Mouse (Mus musculus) stomach, embryonic 16.5 days (tissue): ENCODE data around the gene Atox1. TPM values are rescaled to one million over a fixed set of nuclear protein-coding genes. Genes with fewer than 3 reads are reported as not detected.

Experiments
- ATAC-seq: fragments of 200-750 bp; cut with Nextera tagmentation; 2 replicates; pipeline ENCODE4 v1.8.0; 2017; ENCODE audit warnings: moderate number of reproducible peaks, moderate TSS enrichment; ENCODE audit not compliant: insufficient read depth, low FRiP score
- H3K27ac ChIP-seq: fragments of 300-500 bp; sonication (generic); 2 replicates; pipeline ENCODE4 v1.5.1; 2014; ENCODE audit warnings: low read length
- H3K27me3 ChIP-seq: fragments of 300-500 bp; sonication (generic); 2 replicates; pipeline ENCODE4 v1.6.1; 2014; ENCODE audit warnings: low read length, control low read depth, mixed read lengths; ENCODE audit not compliant: control insufficient read depth, insufficient read depth
- H3K36me3 ChIP-seq: fragments of 300-500 bp; sonication (generic); 2 replicates; pipeline ENCODE4 v1.6.1; 2014; ENCODE audit warnings: low read length; ENCODE audit not compliant: control insufficient read depth, insufficient read depth
- H3K4me1 ChIP-seq: fragments of 300-500 bp; sonication (generic); 2 replicates; pipeline ENCODE4 v1.6.1; 2014; ENCODE audit warnings: low read length, control low read depth, mixed read lengths; ENCODE audit not compliant: control insufficient read depth, insufficient read depth
- H3K4me2 ChIP-seq: fragments of 300-500 bp; sonication (generic); 2 replicates; pipeline ENCODE4 v1.6.1; 2014; ENCODE audit warnings: low read depth, low read length, mixed read lengths
- H3K4me3 ChIP-seq: fragments of 300-500 bp; sonication (generic); replicated peaks from 2 replicates; pipeline ENCODE4 v1.5.1; 2014; ENCODE audit warnings: mild to moderate bottlenecking, low read length
- H3K9ac ChIP-seq: fragments of 300-500 bp; sonication (generic); 2 replicates; pipeline ENCODE4 v1.6.1; 2014; ENCODE audit warnings: low read length
- H3K9me3 ChIP-seq: fragments of 300-500 bp; sonication (generic); replicated peaks from 2 replicates; pipeline ENCODE4 v1.6.1; 2016; ENCODE audit warnings: low read length, control low read depth; ENCODE audit not compliant: control insufficient read depth
- WGBS: fragments of 180-500 bp; shearing (Covaris S2); extraction: QIAGEN DNeasy Blood & Tissue Kit; methylation state at CpG from one replicate; pipeline ENCODE4 v1.1.7; 2014; 5-methylcytosine and 5-hydroxymethylcytosine counted together
- polyA plus RNA-seq: library from polyadenylated mRNA; unstranded; fragments of >200 nt; fragmentation: Nextera tagmentation; extraction: Ambion mirVana; gene quantifications from 2 replicates; pipeline ENCODE4 v1.2.1, GENCODE M21; 2015

Atox1 gene
- 421 and 424 TPM in 2 replicates for polyA plus RNA-seq

DNA sequence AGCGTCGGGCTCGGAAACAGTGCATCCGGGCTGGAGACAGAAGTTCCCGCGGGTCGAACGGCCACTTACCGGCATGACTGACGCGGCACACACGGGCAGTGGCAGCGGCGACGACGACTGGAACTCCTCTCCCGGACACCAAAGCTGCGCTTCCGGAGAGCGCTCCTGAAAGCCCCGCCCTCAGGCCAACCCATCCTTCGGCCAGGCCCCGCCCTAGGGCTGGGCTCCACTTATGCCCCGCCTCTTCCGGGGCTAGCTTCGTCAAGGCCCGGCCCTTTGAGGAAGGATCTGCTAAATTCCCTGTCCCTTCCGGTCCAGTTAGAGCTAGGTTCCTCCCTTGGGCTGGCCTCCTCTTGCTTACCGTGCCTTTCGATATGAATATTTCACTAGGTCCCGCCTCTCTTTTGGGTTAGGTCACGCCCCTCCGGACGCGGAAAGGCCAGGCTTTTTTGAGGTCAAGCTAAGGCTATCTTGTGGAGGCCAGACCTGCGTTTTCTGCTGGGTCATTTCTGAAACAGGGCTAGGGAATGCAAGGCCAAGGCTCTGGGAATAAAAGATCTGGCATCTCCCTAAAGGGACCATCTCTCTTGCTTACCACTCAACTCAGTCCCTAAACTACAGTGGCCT lies at the start of gene Atox1:
Gene Atox1, minus strand, starts transcription at position 221 of the 627 bp plus-strand sequence.
- peak within 1 kb of the TSS; percentile 78 for H3K9ac ChIP-seq
- peak within 1 kb of the TSS; percentile 70 for H3K4me3 ChIP-seq
- ATAC-seq: peak; percentile 98
- no peaks in the 10 kb centered on the region for H3K9me3 ChIP-seq
- no peaks in the 10 kb centered on the region for H3K27me3 ChIP-seq
- whole genome bisulfite sequencing: under 1% methylated on average over 36 of the region's 36 CpGs
- H3K27ac ChIP-seq: peak within 1 kb of the TSS; percentile 92
- H3K36me3 ChIP-seq: no peaks in the 10 kb centered on the region
- H3K4me2 ChIP-seq: peak within 1 kb of the TSS; percentile 86
- peaks cover 17% of the 10 kb centered on the region for H3K4me1 ChIP-seq

DNA sequence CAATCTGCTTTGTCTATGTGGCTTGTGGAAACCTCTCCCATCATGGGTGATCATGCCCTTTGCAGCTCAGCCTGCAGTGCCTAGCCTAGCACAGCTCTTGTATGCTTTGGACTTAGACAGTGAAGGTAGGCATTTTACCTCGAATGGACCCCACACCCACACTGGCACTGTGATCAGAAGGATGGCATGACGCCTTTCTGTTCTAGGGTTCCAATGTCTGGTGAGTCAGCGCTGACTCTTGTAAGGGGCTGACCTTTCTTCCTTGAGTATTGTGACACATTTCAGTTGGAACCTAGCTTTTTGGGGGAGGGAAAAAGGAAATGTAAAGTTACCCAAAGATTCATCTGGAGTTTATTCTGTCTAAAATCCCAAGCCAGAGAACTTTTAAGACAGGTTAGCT lies 44.4 kb upstream of the Atox1 start:
- no peak for ATAC-seq
- no peak overlapping the region for H3K4me3 ChIP-seq
- no peaks in the 10 kb centered on the region for H3K27me3 ChIP-seq
- H3K9ac ChIP-seq: no peak overlapping the region
- H3K4me1 ChIP-seq: 0 out of 2 replicates have a peak, but pooled peaks cover 3% of the 10 kb centered on the region
- H3K9me3 ChIP-seq: no peaks in the 10 kb centered on the region
- no peak overlapping the region for H3K27ac ChIP-seq
- H3K4me2 ChIP-seq: no peak overlapping the region
- WGBS: 77% methylated on average over 3 of the region's 3 CpGs
- H3K36me3 ChIP-seq: 0 out of 2 replicates have a peak, but pooled peaks cover 9% of the 10 kb centered on the region

DNA sequence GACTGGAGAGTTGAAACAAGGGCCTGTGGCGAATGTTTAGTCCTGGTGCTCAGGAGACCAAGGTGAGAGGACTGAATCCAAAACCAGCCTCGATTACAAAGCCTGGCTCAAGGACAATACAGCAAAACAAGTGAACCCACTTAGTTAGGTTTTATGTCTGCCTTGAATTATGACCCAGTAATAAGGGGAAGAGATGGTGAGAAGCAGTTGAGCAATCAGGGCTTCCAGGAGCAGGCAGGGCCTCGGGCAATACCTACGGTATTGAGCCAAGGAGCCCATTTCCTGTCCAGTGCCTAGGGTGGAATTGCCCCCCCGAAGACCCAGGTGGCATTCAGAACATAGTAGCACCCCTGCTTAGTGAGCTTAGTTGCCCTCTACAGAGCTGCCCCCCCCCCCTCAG lies 41.8 kb upstream of the Atox1 start:
- H3K36me3 ChIP-seq: peaks cover 20% of the 10 kb centered on the region; the same call in 1 of the 2 replicates
- 72% methylated on average over 5 of the region's 5 CpGs for whole genome bisulfite sequencing
- H3K27me3 ChIP-seq: no peaks in the 10 kb centered on the region
- no peak for ATAC-seq
- H3K9me3 ChIP-seq: no peaks in the 10 kb centered on the region
- 0 out of 2 replicates have a peak, but pooled peaks cover 3% of the 10 kb centered on the region for H3K4me1 ChIP-seq
- H3K27ac ChIP-seq: no peak overlapping the region
- H3K4me3 ChIP-seq: no peak overlapping the region
- no peak overlapping the region for H3K9ac ChIP-seq
- H3K4me2 ChIP-seq: no peak overlapping the region

DNA sequence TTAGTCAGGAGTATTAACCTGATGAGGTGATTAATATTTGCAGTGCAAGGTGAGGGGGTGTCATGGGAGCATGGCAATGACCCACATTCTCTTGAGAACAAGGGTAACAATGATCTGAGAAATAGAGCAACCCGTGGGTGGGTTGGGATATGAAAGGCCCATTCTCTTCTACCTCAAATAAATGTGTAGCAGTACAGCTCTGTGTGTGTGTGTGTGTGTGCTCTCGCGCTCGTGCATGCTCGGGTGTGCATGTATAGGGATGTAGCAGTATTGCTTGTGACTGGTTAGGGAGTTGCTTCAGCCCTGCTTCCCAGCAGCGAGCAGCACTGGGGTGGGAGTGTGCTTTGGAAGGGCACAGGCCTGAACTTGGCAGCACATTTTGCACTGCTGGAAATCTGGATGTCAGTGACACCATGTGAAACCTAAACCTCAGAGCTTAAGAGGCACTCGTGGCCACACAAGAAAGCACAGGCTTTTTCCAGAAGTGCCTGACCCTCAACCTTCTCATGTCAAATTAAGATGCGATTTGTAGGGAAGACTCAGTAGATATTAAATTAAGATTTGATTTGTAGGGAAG lies 41.0 kb upstream of the Atox1 start:
- no peaks in the 10 kb centered on the region for H3K27me3 ChIP-seq
- no peak overlapping the region for H3K4me3 ChIP-seq
- no peak for ATAC-seq
- H3K9ac ChIP-seq: no peak overlapping the region
- H3K36me3 ChIP-seq: peaks cover 20% of the 10 kb centered on the region; the same call in 1 of the 2 replicates
- H3K9me3 ChIP-seq: no peaks in the 10 kb centered on the region
- H3K27ac ChIP-seq: no peak overlapping the region
- 0 out of 2 replicates have a peak, but pooled peaks cover 3% of the 10 kb centered on the region for H3K4me1 ChIP-seq
- H3K4me2 ChIP-seq: no peak overlapping the region
- 84% methylated on average over 8 of the region's 8 CpGs for WGBS

- Histone ChIP-seq H3K4me1 (no peaks in the 10 kb centered on the region), H3K9me3 (no peaks in the 10 kb centered on the region), H3K27me3 (no peaks in the 10 kb centered on the region), H3K4me2 (no peak overlapping the region), H3K27ac (no peak overlapping the region), H3K36me3 (peaks cover 49% of the 10 kb centered on the region), H3K4me3 (no peak overlapping the region), H3K9ac (no peak overlapping the region)
- 45% methylated on average over 5 of the region's 5 CpGs for WGBS
- peak; percentile 65; the same call in 1 of the 2 replicates for ATAC-seq
Measured at GRCm38 (mm10) chr11:55497885-55498284, 36.8 kb upstream of the Atox1 start.

GRCm38 (mm10) chr11:55496158-55496557 lies 35.1 kb upstream of the Atox1 start:
- H3K4me1 ChIP-seq: no peaks in the 10 kb centered on the region
- WGBS: 72% methylated on average over 6 of the region's 6 CpGs

GRCm38 (mm10) chr11:55485443-55485842 lies 24.4 kb upstream of the Atox1 start:
- H3K4me2 ChIP-seq: no peak overlapping the region
- no peak overlapping the region for H3K9ac ChIP-seq
- no peaks in the 10 kb centered on the region for H3K9me3 ChIP-seq
- no peaks in the 10 kb centered on the region for H3K4me1 ChIP-seq
- no peaks in the 10 kb centered on the region for H3K27me3 ChIP-seq
- no peak overlapping the region for H3K27ac ChIP-seq
- H3K4me3 ChIP-seq: no peak overlapping the region
- ATAC-seq: no peak
- H3K36me3 ChIP-seq: peaks cover 27% of the 10 kb centered on the region
- whole genome bisulfite sequencing: 95% methylated on average over 7 of the region's 7 CpGs

More at GRCm38 (mm10) chr11:55496158-55496557, 35.1 kb upstream of the Atox1 start:
- ATAC-seq: no peak
- Histone ChIP-seq H3K9ac (no peak overlapping the region), H3K27ac (no peak overlapping the region), H3K27me3 (no peaks in the 10 kb centered on the region), H3K9me3 (no peaks in the 10 kb centered on the region), H3K4me3 (no peak overlapping the region), H3K4me2 (no peak overlapping the region), H3K36me3 (peaks cover 52% of the 10 kb centered on the region)

- Histone ChIP-seq H3K9ac (no peak overlapping the region), H3K27me3 (no peaks in the 10 kb centered on the region), H3K9me3 (no peaks in the 10 kb centered on the region), H3K36me3 (0 out of 2 replicates have a peak, but pooled peaks cover 2% of the 10 kb centered on the region), H3K4me2 (no peak overlapping the region), H3K4me1 (peaks cover 20% of the 10 kb centered on the region), H3K27ac (no peak overlapping the region), H3K4me3 (no peak overlapping the region)
- 76% methylated on average over 3 of the region's 3 CpGs for WGBS
- ATAC-seq: no peak
Measured at GRCm38 (mm10) chr11:55473219-55473618, 12.2 kb upstream of the Atox1 start.

GRCm38 (mm10) chr11:55471467-55471866 lies 10.4 kb upstream of the Atox1 start:
- no peak for ATAC-seq
- H3K4me2 ChIP-seq: peak overlapping the region; percentile 81
- no peaks in the 10 kb centered on the region for H3K27me3 ChIP-seq
- H3K9me3 ChIP-seq: no peaks in the 10 kb centered on the region
- peak overlapping the region; percentile 99; the same call in 1 of the 2 replicates for H3K9ac ChIP-seq
- H3K36me3 ChIP-seq: 0 out of 2 replicates have a peak, but pooled peaks cover 2% of the 10 kb centered on the region
- H3K4me3 ChIP-seq: peak overlapping the region; percentile 91
- 80% methylated on average over 7 of the region's 7 CpGs for WGBS
- H3K27ac ChIP-seq: no peak overlapping the region
- H3K4me1 ChIP-seq: peaks cover 23% of the 10 kb centered on the region
